Mouse (Mus musculus) kidney, adult 2 months (tissue): ENCODE measurements at regions not wholly inside any gene's neighbourhood (a gene's known extent, or its start where the extent isn't known, plus 50 kb on each side); places are given as distances from the start of the nearest gene placed in this dataset.

Source experiments
- CTCF ChIP-seq: fragments of 200-500 bp; conservative IDR thresholded peaks from 2 replicates; pipeline ENCODE4 v1.5.1; 2011; ENCODE audit warnings: low read depth, mild to moderate bottlenecking, control low read depth, low read length, moderate library complexity, mixed read lengths; ENCODE audit not compliant: insufficient read depth, insufficient read length
- POLR2A ChIP-seq: fragments of 200-500 bp; IDR thresholded peaks from one replicate; pipeline ENCODE4 v1.6.1; 2011; ENCODE audit warnings: low read depth, low read length, control low read depth

GRCm38 (mm10) chr3:53376864-53377447, 86.2 kb downstream of the Nhlrc3 start:
- TF ChIP-seq CTCF: no peak
- TF ChIP-seq POLR2A: no peak
